Mouse (Mus musculus): ENCODE measurements around the gene Rpl13a. TPM values are rescaled to one million over a fixed set of nuclear protein-coding genes. Genes with fewer than 3 reads are reported as not detected.

Rpl13a gene
- total RNA-seq, 2 experiments from 2014 or later = 630 to 639 TPM

- DNase-seq (ENCODE audit: low spot score in 2 of 2) = no peak
- intact Hi-C loops (cut with DNase I) = no loop called here
Observed at GRCm38 (mm10) chr7:45077829-45078228, 50.7 kb downstream of the Rpl13a start.

- intact Hi-C loops (cut with DNase I) = no loop called here
- no peak for DNase-seq (ENCODE audit: low spot score in 2 of 2)
Observed at GRCm38 (mm10) chr7:45077322-45077721, 51.2 kb downstream of the Rpl13a start.

- intact Hi-C loops (cut with DNase I) = no loop called here
Observed at GRCm38 (mm10) chr7:45076501-45076900, 52.1 kb downstream of the Rpl13a start.

More at GRCm38 (mm10) chr7:45076501-45076900, 52.1 kb downstream of the Rpl13a start:
- no peak for DNase-seq (ENCODE audit: low spot score in 2 of 2)

Small RNAs within 50 kb of the gene (microRNA-seq; reads per million reads assigned to microRNA genes)
- gene Mir150 (1,648 to 1,684 reads per million in 2 experiments), gene Mir5121 (11.8 to 32.4 reads per million in 2 experiments), gene Mir7055 (1.5 to 6.0 reads per million in 2 experiments)

Other genes with a start within 250 kb of the Rpl13a start
- 10 to 100 TPM; 88.8 to 89.5 TPM for gene Med25, start 236.0 kb downstream of the Rpl13a start, total RNA-seq (2021)
- gene Fuz, start 232.7 kb downstream of the Rpl13a start, total RNA-seq (2021) = 10 to 100 TPM; 20.7 to 25.5 TPM
- 100 to 1,000 TPM; 325 to 334 TPM for gene Ap2a1, start 199.3 kb downstream of the Rpl13a start, total RNA-seq (2021)
- 1 to 10 TPM; 1.6 to 3.6 TPM for gene Tsks, start 185.6 kb downstream of the Rpl13a start, total RNA-seq (2021)
- gene Cpt1c, start 153.9 kb downstream of the Rpl13a start, total RNA-seq (2021) = 10 to 100 TPM; 89.3 to 95.9 TPM
- 100 to 1,000 TPM; 140 to 163 TPM for gene Prmt1, start 142.2 kb downstream of the Rpl13a start, total RNA-seq (2021)
- 10 to 100 TPM; 31.4 to 42.7 TPM for gene Irf3, start 131.1 kb downstream of the Rpl13a start, total RNA-seq (2021)
- 1 to 10 TPM; 2.7 TPM for gene Bcl2l12, start 130.0 kb downstream of the Rpl13a start, total RNA-seq (2021)
- 100 to 1,000 TPM; 161 to 163 TPM for gene Scaf1, start 112.4 kb downstream of the Rpl13a start, total RNA-seq (2021)
- 10 to 100 TPM; 12.0 to 13.8 TPM for gene Rras, start 110.8 kb downstream of the Rpl13a start, total RNA-seq (2021)
- 10 to 100 TPM; 59.1 to 65.5 TPM for gene Prr12, start 75.9 kb downstream of the Rpl13a start, total RNA-seq (2021)
- 10 to 100 TPM; 48.5 to 53.0 TPM for gene Nosip, start 66.3 kb downstream of the Rpl13a start, total RNA-seq (2021)
- 1 to 10 TPM; 7.3 to 7.6 TPM for gene Prrg2, start 66.1 kb downstream of the Rpl13a start, total RNA-seq (2021)
- gene Rcn3, start 36.5 kb downstream of the Rpl13a start, total RNA-seq (2021) = 1 to 10 TPM; 5.3 to 6.0 TPM
- gene Fcgrt, start 24.9 kb downstream of the Rpl13a start, total RNA-seq (2021) = 10 to 100 TPM; 22.7 to 24.1 TPM
- 100 to 1,000 TPM; 410 to 413 TPM for gene Rps11, start 4.3 kb downstream of the Rpl13a start, total RNA-seq (2021)
- gene Gm45713, start 7.5 kb upstream of the Rpl13a start, total RNA-seq (2021) = not detected
- gene Flt3l, start 7.7 kb upstream of the Rpl13a start, total RNA-seq (2021) = 1 to 10 TPM; 3.3 to 5.4 TPM
- gene Pih1d1, start 25.5 kb upstream of the Rpl13a start, total RNA-seq (2021) = 10 to 100 TPM; 45.8 to 49.3 TPM
- gene Aldh16a1, start 25.8 kb upstream of the Rpl13a start, total RNA-seq (2021) = 10 to 100 TPM; 13.6 to 14.1 TPM
- 1,000 to 10,000 TPM; 1,365 to 1,520 TPM for gene Slc17a7, start 35.2 kb upstream of the Rpl13a start, total RNA-seq (2021)
- under 1 TPM in 1 of 2 experiments, not detected in 1; 0.18 TPM for gene Gfy, start 50.8 kb upstream of the Rpl13a start, total RNA-seq (2021)
- not detected for gene Pth2, start 52.2 kb upstream of the Rpl13a start, total RNA-seq (2021)
- 1 to 10 TPM; 5.2 to 5.3 TPM for gene Ccdc155, start 76.1 kb upstream of the Rpl13a start, total RNA-seq (2021)
- 10 to 100 TPM; 25.1 to 29.2 TPM for gene Dkkl1, start 83.4 kb upstream of the Rpl13a start, total RNA-seq (2021)
- 1 to 10 TPM; 2.8 to 5.5 TPM for gene Tead2, start 87.0 kb upstream of the Rpl13a start, total RNA-seq (2021)
- gene Cd37, start 110.4 kb upstream of the Rpl13a start, total RNA-seq (2021) = 1 to 10 TPM; 2.5 to 4.4 TPM
- gene Slc6a16, start 112.3 kb upstream of the Rpl13a start, total RNA-seq (2021) = 1 to 10 TPM; 1.6 to 1.9 TPM
- under 1 TPM in 1 of 2 experiments, not detected in 1; 0.23 TPM for gene Slc6a21, start 148.8 kb upstream of the Rpl13a start, total RNA-seq (2021)
- 10 to 100 TPM; 13.2 to 24.9 TPM for gene Trpm4, start 205.0 kb upstream of the Rpl13a start, total RNA-seq (2021)
- under 1 TPM; 0.23 to 0.94 TPM for gene Hrc, start 206.5 kb upstream of the Rpl13a start, total RNA-seq (2021)
- 100 to 1,000 TPM; 151 to 152 TPM for gene Ppfia3, start 238.3 kb upstream of the Rpl13a start, total RNA-seq (2021)
- gene Lin7b, start 241.8 kb upstream of the Rpl13a start, total RNA-seq (2021) = 100 to 1,000 TPM; 170 to 176 TPM